In genomic region chr3:121174248-121174945, GRCm38 (mm10) we compare ENCODE assay signal across 14 mouse cellular contexts. TPM values are rescaled to one million over a fixed set of nuclear protein-coding genes. Genes with fewer than 3 reads are reported as not detected.
DNase-seq lines count a peak whose midpoint lies in the region.
"Had no signal": no experiment of that assay in that cellular context is flagged by ENCODE, and none has a peak within 500 bp of the region (broad histone marks: within the 10 kb centered on the region; RNA-seq: fewer than 3 reads in every experiment).

No protein-coding gene starts in this region.

- DNase-seq in adrenal gland, adult (ENCODE audit: inconsistent age in 2 of 2, low spot score in 1 of 2): peak; percentile 58 to 85
- DNase-seq in adrenal gland, postnatal 25 days: no peak
- DNase-seq in ovary, adult 18-20 months (ENCODE audit: low spot score): peak; percentile 52
- DNase-seq in ovary, postnatal 36 days (ENCODE audit: low spot score): no peak
- DNase-seq in adrenal gland, postnatal 14 days: peak; percentile 43
- no peak for DNase-seq in thymus, adult 18-20 months
- no peak for DNase-seq in MN1 (ENCODE audit: low spot score)
- DNase-seq in gastrocnemius, postnatal 14 days: no peak
- DNase-seq: cerebellum, adult 18-20 months; cerebellum, postnatal 10 days; kidney, adult 2 months; layer of hippocampus, postnatal 36 days; left cerebral cortex, postnatal 4 days; thymus, postnatal 36 days had no signal

- intact Hi-C loops in gastrocnemius, postnatal 14 days (cut with DNase I; ENCODE audit: low total_unique reads): no loop called here

RNA-seq across cellular contexts. Expression of gene Rwdd3, which starts 2.9 kb away (rescaled TPM):
- total RNA-seq in adrenal gland, postnatal 25 days (2021): 10.3 and 17.9 TPM in 2 replicates
- total RNA-seq in adrenal gland, postnatal 14 days (2021): 11.4 and 13.9 TPM in 2 replicates
- total RNA-seq in gastrocnemius, postnatal 14 days (2021): 1 to 10 TPM; 2.3 to 2.4 TPM

Comparison
In these comparisons a context has a peak if more than half of its experiments do, and no peak if none do; other contexts are left out.
1. DNase-seq: peak in adrenal gland, adult (2 of 2), ovary, adult 18-20 months (single experiment) and adrenal gland, postnatal 14 days (single experiment); none in adrenal gland, postnatal 25 days (single experiment), ovary, postnatal 36 days (single experiment), thymus, adult 18-20 months (0 of 2), MN1 (single experiment) and gastrocnemius, postnatal 14 days (single experiment).